In the genomic region with DNA sequence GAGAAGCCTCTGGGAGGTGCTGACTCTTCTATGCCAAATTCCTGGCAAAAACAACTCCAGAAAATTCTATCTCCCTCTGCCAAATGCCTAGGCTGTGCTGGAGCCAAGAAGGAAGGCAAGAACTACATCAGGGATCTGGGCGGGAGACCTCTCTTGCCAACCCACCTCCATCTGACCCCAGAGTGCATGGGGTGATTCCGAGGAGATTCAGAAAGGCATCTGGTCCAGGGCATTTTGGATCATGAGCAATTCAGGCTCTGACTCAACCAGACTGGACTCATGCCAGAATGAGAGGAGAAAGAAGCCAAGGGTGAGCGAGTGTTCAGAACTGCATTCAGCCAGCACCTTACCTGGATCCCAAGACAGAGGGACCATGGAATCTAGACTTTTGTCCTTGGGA, we compare ENCODE assay signal across 8 mouse cellular contexts.
DNase-seq lines count a peak whose midpoint lies in the region; ATAC-seq and TF ChIP-seq lines count a peak whose summit lies in the region.

No protein-coding gene starts in this region.

- no peak overlapping the region for H3K27ac ChIP-seq in forebrain, embryonic 14.5 days (ENCODE audit: low read depth, low read length)
- no peak overlapping the region for H3K27ac ChIP-seq in forebrain, embryonic 10.5 days
- no peak overlapping the region for H3K27ac ChIP-seq in midbrain, postnatal 0 days (ENCODE audit: low read depth, low read length)
- H3K27ac ChIP-seq in midbrain, embryonic 15.5 days, result no peak overlapping the region
- no peak overlapping the region for H3K27ac ChIP-seq in liver, embryonic 11.5 days (ENCODE audit: low read depth, low read length)

- H3K9me3 ChIP-seq in forebrain, embryonic 14.5 days (replicated peaks; ENCODE audit: control insufficient read depth, low read length), result no peaks in the 10 kb centered on the region
- H3K9me3 ChIP-seq in forebrain, embryonic 10.5 days, result no peaks in the 10 kb centered on the region
- H3K9me3 ChIP-seq in midbrain, postnatal 0 days (ENCODE audit: low read length), result no peaks in the 10 kb centered on the region
- H3K9me3 ChIP-seq in midbrain, embryonic 15.5 days, result no peaks in the 10 kb centered on the region
- H3K9me3 ChIP-seq in liver, embryonic 11.5 days (ENCODE audit: control insufficient read depth, low read length), result no peaks in the 10 kb centered on the region

- H3K9ac ChIP-seq in forebrain, embryonic 14.5 days (ENCODE audit: low read length), result no peak overlapping the region
- H3K9ac ChIP-seq in midbrain, postnatal 0 days (replicated peaks; ENCODE audit: low read length, poor library complexity, severe bottlenecking), result no peak overlapping the region
- no peak overlapping the region for H3K9ac ChIP-seq in midbrain, embryonic 15.5 days
- H3K9ac ChIP-seq in liver, embryonic 11.5 days (ENCODE audit: low read depth, low read length), result no peak overlapping the region

- peak; percentile 23 for DNase-seq in forebrain, embryonic 14.5 days (ENCODE audit: low spot score)
- no peak for DNase-seq in forebrain, embryonic 10.5 days (ENCODE audit: extremely low spot score, low spot score)
- DNase-seq in midbrain, postnatal 0 days (ENCODE audit: low spot score), result peak; percentile 21
- DNase-seq in gastrocnemius, adult 18-20 months (ENCODE audit: low spot score), result peak; percentile 71
- peak; percentile 76 for DNase-seq in skeletal muscle tissue, adult 2 months (ENCODE audit: low read depth, low spot score)
- no peak for DNase-seq in testis, postnatal 10 days (ENCODE audit: low spot score)
- DNase-seq in liver, embryonic 11.5 days (ENCODE audit: low spot score), result no peak

- no peaks in the 10 kb centered on the region for H3K4me1 ChIP-seq in forebrain, embryonic 14.5 days (ENCODE audit: control insufficient read depth, insufficient read depth, low read length)
- peaks cover 9% of the 10 kb centered on the region for H3K4me1 ChIP-seq in forebrain, embryonic 10.5 days
- H3K4me1 ChIP-seq in midbrain, postnatal 0 days (ENCODE audit: insufficient read depth, low read length), result no peaks in the 10 kb centered on the region
- no peaks in the 10 kb centered on the region for H3K4me1 ChIP-seq in midbrain, embryonic 15.5 days
- no peaks in the 10 kb centered on the region for H3K4me1 ChIP-seq in liver, embryonic 11.5 days (replicated peaks; ENCODE audit: control insufficient read depth, insufficient read depth, low read length)

- no peak for ATAC-seq in forebrain, embryonic 14.5 days
- ATAC-seq in midbrain, postnatal 0 days (ENCODE audit: low FRiP score), result no peak
- ATAC-seq in midbrain, embryonic 15.5 days (replicated peaks), result no peak
- no peak for ATAC-seq in liver, embryonic 11.5 days (replicated peaks; ENCODE audit: low FRiP score)

- WGBS in forebrain, embryonic 14.5 days, result 79% methylated on average over 3 of the region's 3 CpGs
- WGBS in forebrain, embryonic 10.5 days, result 88% methylated on average over 3 of the region's 3 CpGs
- WGBS in midbrain, postnatal 0 days, result 78% methylated on average over 3 of the region's 3 CpGs
- 83% methylated on average over 3 of the region's 3 CpGs for WGBS in midbrain, embryonic 15.5 days
- WGBS in liver, embryonic 11.5 days, result 86% methylated on average over 3 of the region's 3 CpGs

- H3K27me3 ChIP-seq in forebrain, embryonic 14.5 days (replicated peaks; ENCODE audit: control insufficient read depth, insufficient read depth, low read length), result no peaks in the 10 kb centered on the region
- H3K27me3 ChIP-seq in forebrain, embryonic 10.5 days (ENCODE audit: poor library complexity, severe bottlenecking), result no peaks in the 10 kb centered on the region
- H3K27me3 ChIP-seq in midbrain, postnatal 0 days (ENCODE audit: insufficient read depth, low read length), result no peaks in the 10 kb centered on the region
- H3K27me3 ChIP-seq in midbrain, embryonic 15.5 days (replicated peaks), result no peaks in the 10 kb centered on the region
- H3K27me3 ChIP-seq in liver, embryonic 11.5 days (replicated peaks; ENCODE audit: control insufficient read depth, insufficient read depth, low read length), result no peaks in the 10 kb centered on the region

- TF ChIP-seq CTCF in midbrain, postnatal 0 days (IDR thresholded peaks at IDR 0.05), result no peak

- H3K36me3 ChIP-seq in forebrain, embryonic 14.5 days (ENCODE audit: control insufficient read depth, insufficient read depth, low read length), result no peaks in the 10 kb centered on the region
- no peaks in the 10 kb centered on the region for H3K36me3 ChIP-seq in forebrain, embryonic 10.5 days (replicated peaks)
- no peaks in the 10 kb centered on the region for H3K36me3 ChIP-seq in midbrain, postnatal 0 days (ENCODE audit: insufficient read depth, low read length)
- H3K36me3 ChIP-seq in midbrain, embryonic 15.5 days (replicated peaks), result no peaks in the 10 kb centered on the region
- H3K36me3 ChIP-seq in liver, embryonic 11.5 days (ENCODE audit: control insufficient read depth, insufficient read depth, low read length), result no peaks in the 10 kb centered on the region

- no peak overlapping the region for H3K4me2 ChIP-seq in forebrain, embryonic 14.5 days (ENCODE audit: low read length)
- H3K4me2 ChIP-seq in midbrain, postnatal 0 days (ENCODE audit: low read depth, low read length, poor library complexity, severe bottlenecking), result no peak overlapping the region
- H3K4me2 ChIP-seq in midbrain, embryonic 15.5 days, result no peak overlapping the region
- no peak overlapping the region for H3K4me2 ChIP-seq in liver, embryonic 11.5 days

- H3K4me3 ChIP-seq in forebrain, embryonic 14.5 days (ENCODE audit: low read depth, low read length), result no peak overlapping the region
- H3K4me3 ChIP-seq in forebrain, embryonic 10.5 days, result no peak overlapping the region
- H3K4me3 ChIP-seq in midbrain, postnatal 0 days (ENCODE audit: low read depth, low read length), result no peak overlapping the region
- H3K4me3 ChIP-seq in midbrain, embryonic 15.5 days, result no peak overlapping the region
- no peak overlapping the region for H3K4me3 ChIP-seq in liver, embryonic 11.5 days (ENCODE audit: low read depth, low read length)

Comparison
In these comparisons a context has a peak if more than half of its experiments do, and no peak if none do; other contexts are left out.
1. DNase-seq: peak in forebrain, embryonic 14.5 days (single experiment), midbrain, postnatal 0 days (single experiment), gastrocnemius, adult 18-20 months (single experiment) and skeletal muscle tissue, adult 2 months (single experiment); none in forebrain, embryonic 10.5 days (single experiment), testis, postnatal 10 days (single experiment) and liver, embryonic 11.5 days (single experiment).